In genomic region chr4:117155020-117155791, GRCm38 (mm10) we compare ENCODE assay signal across 8 mouse cellular contexts. TPM values are rescaled to one million over a fixed set of nuclear protein-coding genes. Genes with fewer than 3 reads are reported as not detected.
A peak's percentile ranks its signal among the peaks of the same experiment; 100 is the strongest.
DNase-seq lines count a peak whose midpoint lies in the region; ATAC-seq and TF ChIP-seq lines count a peak whose summit lies in the region.

No protein-coding gene starts in this region.

- peaks cover 8% of the 10 kb centered on the region; the same call in 1 of the 2 replicates for H3K79me2 ChIP-seq in liver, adult 2 months (ENCODE audit: control insufficient read depth, insufficient read depth, low read length)

- H3K27ac ChIP-seq in liver, adult 2 months (replicated peaks; ENCODE audit: insufficient read depth, low read depth, low read length) = peak overlapping the region; percentile 50
- H3K27ac ChIP-seq in bone marrow macrophage, adult 2 months (ENCODE audit: insufficient read depth, low read depth, low read length) = peak overlapping the region; percentile 81
- H3K27ac ChIP-seq in heart, embryonic 15.5 days = peak overlapping the region; percentile 87

- peaks cover 38% of the 10 kb centered on the region for H3K36me3 ChIP-seq in liver, adult 2 months (ENCODE audit: control insufficient read depth, insufficient read depth, low read length)
- peaks cover 48% of the 10 kb centered on the region for H3K36me3 ChIP-seq in heart, embryonic 15.5 days

- TF ChIP-seq CTCF in liver, adult 2 months (IDR thresholded peaks at IDR 0.05; ENCODE audit: low read depth, low read length) = no peak
- no peak for TF ChIP-seq CTCF in bone marrow macrophage, adult 2 months (IDR thresholded peaks at IDR 0.05; ENCODE audit: low read depth, low read length)

- H3K9me3 ChIP-seq in heart, embryonic 15.5 days (replicated peaks) = no peaks in the 10 kb centered on the region

- no peak for ATAC-seq in heart, embryonic 15.5 days (replicated peaks; ENCODE audit: insufficient number of reproducible peaks, insufficient read depth, low FRiP score, low read depth)
- no peak for ATAC-seq in activated CD4-positive, CD25-positive, alpha-beta regulatory T cell, adult 4 months

- peak overlapping the region; percentile 94 for H3K9ac ChIP-seq in liver, adult 2 months (ENCODE audit: low read depth, low read length)
- peak overlapping the region; percentile 98 for H3K9ac ChIP-seq in heart, embryonic 15.5 days

- 3% methylated on average over 44 of the region's 44 CpGs for WGBS in liver, adult 2 months
- WGBS in heart, embryonic 15.5 days = under 1% methylated on average over 42 of the region's 44 CpGs

- no peak for TF ChIP-seq POLR2A in liver, adult 2 months (IDR thresholded peaks at IDR 0.05; ENCODE audit: extremely low read depth, insufficient read depth, low read length)
- no peak for TF ChIP-seq POLR2A in bone marrow macrophage, adult 2 months (IDR thresholded peaks at IDR 0.05; ENCODE audit: borderline replicate concordance, low read depth, low read length)

- no peaks in the 10 kb centered on the region for H3K27me3 ChIP-seq in liver, adult 2 months (ENCODE audit: control insufficient read depth, insufficient read depth, low read length)
- H3K27me3 ChIP-seq in heart, embryonic 15.5 days = no peaks in the 10 kb centered on the region

- peak overlapping the region; percentile 86 for H3K4me3 ChIP-seq in liver, adult 2 months (ENCODE audit: insufficient read depth, low read depth, low read length)
- H3K4me3 ChIP-seq in bone marrow macrophage, adult 2 months (ENCODE audit: insufficient read depth, low read length) = peak overlapping the region; percentile 77
- peak overlapping the region; percentile 90 for H3K4me3 ChIP-seq in heart, embryonic 15.5 days

- H3K4me1 ChIP-seq in liver, adult 2 months (ENCODE audit: control insufficient read depth, insufficient read depth, low read length) = peaks cover 5% of the 10 kb centered on the region; the same call in 1 of the 2 replicates
- peaks cover 12% of the 10 kb centered on the region for H3K4me1 ChIP-seq in bone marrow macrophage, adult 2 months (ENCODE audit: control insufficient read depth, insufficient read depth, low read length)
- peaks cover 30% of the 10 kb centered on the region for H3K4me1 ChIP-seq in heart, embryonic 15.5 days (replicated peaks)

- no peak for DNase-seq in liver, adult 2 months (ENCODE audit: extremely low read depth, low read depth, low spot score)
- DNase-seq in liver = no peak
- DNase-seq in lung, postnatal 10 days = peak; percentile 36
- DNase-seq in retina, embryonic 14.5 days (ENCODE audit: low spot score) = no peak
- DNase-seq in frontal cortex, postnatal 36 days (ENCODE audit: low spot score in 2 of 2) = no peak

- peak overlapping the region; percentile 76 for H3K4me2 ChIP-seq in heart, embryonic 15.5 days

RNA-seq across cellular contexts. Expression of gene Rps8, which starts 0.8 kb away (rescaled TPM):
- 449 and 482 TPM in 2 replicates for total RNA-seq in liver, adult 2 months (2014; rRNA removed)
- 311 and 370 TPM in 2 replicates for polyA plus RNA-seq in liver, adult 2 months (2012; rRNA removed)
- 1,158 and 1,548 TPM in 2 replicates for polyA plus RNA-seq in bone marrow macrophage, adult 2 months (2012; ENCODE audit: insufficient read depth, insufficient read length, missing spikeins)
- polyA plus RNA-seq in heart, embryonic 15.5 days (2015; fragmentation: Nextera tagmentation; extraction: Ambion mirVana) = 538 and 545 TPM in 2 replicates
- 100 to 1,000 TPM; 869 to 969 TPM for polyA plus RNA-seq in activated CD4-positive, CD25-positive, alpha-beta regulatory T cell, adult 4 months (2017; shearing (Covaris generic))

RNA-seq across cellular contexts. Expression of gene Plk3, which starts 21.4 kb away (rescaled TPM):
- total RNA-seq in liver, adult 2 months (2014; rRNA removed) = 10.7 and 19.5 TPM in 2 replicates
- 21.2 and 31.7 TPM in 2 replicates for polyA plus RNA-seq in liver, adult 2 months (2012; rRNA removed)
- polyA plus RNA-seq in bone marrow macrophage, adult 2 months (2012; ENCODE audit: insufficient read depth, insufficient read length, missing spikeins) = 2.9 and 3.3 TPM in 2 replicates
- 1.8 and 2.5 TPM in 2 replicates for polyA plus RNA-seq in heart, embryonic 15.5 days (2015; fragmentation: Nextera tagmentation; extraction: Ambion mirVana)
- polyA plus RNA-seq in activated CD4-positive, CD25-positive, alpha-beta regulatory T cell, adult 4 months (2017; shearing (Covaris generic)) = 10 to 100 TPM; 10.6 to 14.6 TPM

RNA-seq across cellular contexts. Expression of gene Kif2c, which starts 27.2 kb away (rescaled TPM):
- 0.18 and 0.67 TPM in 2 replicates for total RNA-seq in liver, adult 2 months (2014; rRNA removed)
- 0.05 TPM in 1 of 2 replicates, not detected in the other for polyA plus RNA-seq in liver, adult 2 months (2012; rRNA removed)
- polyA plus RNA-seq in bone marrow macrophage, adult 2 months (2012; ENCODE audit: insufficient read depth, insufficient read length, missing spikeins) = 17.2 and 20.5 TPM in 2 replicates
- polyA plus RNA-seq in heart, embryonic 15.5 days (2015; fragmentation: Nextera tagmentation; extraction: Ambion mirVana) = 36.4 and 39.7 TPM in 2 replicates
- polyA plus RNA-seq in activated CD4-positive, CD25-positive, alpha-beta regulatory T cell, adult 4 months (2017; shearing (Covaris generic)) = 10 to 100 TPM; 10.4 to 15.4 TPM

RNA-seq across cellular contexts. Expression of gene Tctex1d4, which starts 28.6 kb away (rescaled TPM):
- not detected in 2 replicates for total RNA-seq in liver, adult 2 months (2014; rRNA removed)
- polyA plus RNA-seq in liver, adult 2 months (2012; rRNA removed) = 0.17 TPM in 1 of 2 replicates, not detected in the other
- 2.2 and 4.4 TPM in 2 replicates for polyA plus RNA-seq in bone marrow macrophage, adult 2 months (2012; ENCODE audit: insufficient read depth, insufficient read length, missing spikeins)
- polyA plus RNA-seq in heart, embryonic 15.5 days (2015; fragmentation: Nextera tagmentation; extraction: Ambion mirVana) = 0.24 TPM in 1 of 2 replicates, not detected in the other
- polyA plus RNA-seq in activated CD4-positive, CD25-positive, alpha-beta regulatory T cell, adult 4 months (2017; shearing (Covaris generic)) = 1 to 10 TPM; 1.7 to 3.5 TPM

RNA-seq across cellular contexts. Expression of gene Btbd19, which starts 29.7 kb away (rescaled TPM):
- 0.67 and 0.74 TPM in 2 replicates for total RNA-seq in liver, adult 2 months (2014; rRNA removed)
- 0.86 and 1.8 TPM in 2 replicates for polyA plus RNA-seq in liver, adult 2 months (2012; rRNA removed)
- 4.3 and 4.8 TPM in 2 replicates for polyA plus RNA-seq in bone marrow macrophage, adult 2 months (2012; ENCODE audit: insufficient read depth, insufficient read length, missing spikeins)
- 2.3 and 4.5 TPM in 2 replicates for polyA plus RNA-seq in heart, embryonic 15.5 days (2015; fragmentation: Nextera tagmentation; extraction: Ambion mirVana)
- polyA plus RNA-seq in activated CD4-positive, CD25-positive, alpha-beta regulatory T cell, adult 4 months (2017; shearing (Covaris generic)) = 10 to 100 TPM; 22.7 to 24.1 TPM

Comparison
In these comparisons a context has a peak if more than half of its experiments do, and no peak if none do; other contexts are left out.
1. RNA of gene Kif2c, which starts 27.2 kb away (polyA plus RNA-seq): 36.4 to 39.7 TPM in heart, embryonic 15.5 days, 17.2 to 20.5 TPM in bone marrow macrophage, adult 2 months and 10.4 to 15.4 TPM in activated CD4-positive, CD25-positive, alpha-beta regulatory T cell, adult 4 months; 0.05 TPM in liver, adult 2 months; every median in the first group is over 10 times any median in the second.
2. Peak in every context shown above with its lines, with median percentiles within 50 percentile points of each other: H3K27ac ChIP-seq and H3K4me3 ChIP-seq.